Mouse (Mus musculus): ENCODE data around the gene Gm49383.

GRCm38 (mm10) chr12:69191396-69191795, 5.5 kb downstream of the Gm49383 start:
- no peak for TF ChIP-seq CTCF (IDR thresholded peaks at IDR 0.05; ENCODE audit: low read depth, low read length)
- TF ChIP-seq POLR2A (IDR thresholded peaks at IDR 0.05; ENCODE audit: borderline replicate concordance, low read depth, low read length) = no peak
